Mouse (Mus musculus): ENCODE data around the gene Agbl1. TPM values are rescaled to one million over a fixed set of nuclear protein-coding genes. Genes with fewer than 3 reads are reported as not detected.
"Not testable (repeated sequence)": the region's sequence is repeated elsewhere in the genome, so short reads cannot be mapped to it uniquely, and the experiment has no call there.

Agbl1 gene
- polyA plus RNA-seq, 1 experiment from 2014 or later: 0.17 TPM

DNA sequence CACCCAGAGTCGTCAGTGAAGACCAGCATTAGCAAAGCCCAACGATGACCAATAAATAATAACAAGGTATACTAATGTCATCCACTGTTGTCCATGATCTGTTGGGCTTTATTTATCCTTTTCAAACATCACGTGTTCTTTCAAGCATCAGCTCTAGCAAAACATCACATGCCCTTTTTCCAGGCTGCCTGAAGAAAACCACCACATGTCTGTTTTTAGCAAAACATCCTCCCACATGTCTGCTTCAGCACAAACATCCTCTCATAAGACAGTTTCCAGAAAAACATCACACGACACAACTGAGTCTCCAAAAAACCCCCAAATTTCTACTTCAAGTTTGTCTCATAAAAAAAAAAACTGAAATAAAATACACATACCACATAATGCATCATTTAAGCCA lies 7.8 kb downstream of the Agbl1 start:
- ATAC-seq (ENCODE audit: insufficient read depth, low FRiP score, low TSS enrichment) (no peak), DNase-seq (ENCODE audit: low spot score) (no peak)
- Histone ChIP-seq H3K4me3 (ENCODE audit: low read depth, low read length) (no peak overlapping the region), H3K36me3 (ENCODE audit: control insufficient read depth, insufficient read depth, low read length) (no peaks in the 10 kb centered on the region), H3K9ac (ENCODE audit: low read length) (no peak overlapping the region), H3K4me2 (ENCODE audit: low read depth) (no peak overlapping the region), H3K27ac (ENCODE audit: low read depth, low read length) (no peak overlapping the region), H3K9me3 (ENCODE audit: control insufficient read depth, low read length) (no peaks in the 10 kb centered on the region), H3K4me1 (ENCODE audit: control insufficient read depth, insufficient read depth, low read length) (no peaks in the 10 kb centered on the region), H3K27me3 (ENCODE audit: control insufficient read depth, insufficient read depth, low read length) (no peaks in the 10 kb centered on the region)
- WGBS: 84% methylated on average over 4 of the region's 4 CpGs

- not testable (repeated sequence) for H3K27ac ChIP-seq (ENCODE audit: low read depth, low read length)
Measured at GRCm38 (mm10) chr7:76244839-76245238, 15.2 kb downstream of the Agbl1 start.

DNA sequence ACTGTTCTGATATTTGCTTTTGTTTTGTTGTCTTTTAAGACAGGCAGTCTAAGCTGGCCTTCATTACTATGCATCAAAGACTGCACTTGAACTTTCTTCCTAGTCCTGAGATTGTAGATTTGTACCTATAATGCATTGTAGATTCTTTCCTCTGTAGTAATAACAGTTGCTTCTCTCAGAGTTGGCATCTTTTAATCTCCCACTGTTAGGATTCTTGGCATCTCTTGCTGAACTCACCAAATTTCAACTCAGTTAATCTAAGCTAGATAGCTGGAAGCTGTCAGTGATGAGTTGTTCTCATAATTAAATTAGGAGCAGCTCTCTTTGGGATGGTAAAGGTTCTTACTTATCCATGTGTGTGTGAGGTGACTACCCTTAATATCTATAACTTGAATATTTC lies 45.4 kb downstream of the Agbl1 start:
- no peak overlapping the region for H3K4me3 ChIP-seq (ENCODE audit: low read depth, low read length)
- no peaks in the 10 kb centered on the region for H3K9me3 ChIP-seq (ENCODE audit: control insufficient read depth, low read length)
- no peak for ATAC-seq (ENCODE audit: insufficient read depth, low FRiP score, low TSS enrichment)
- H3K36me3 ChIP-seq (ENCODE audit: control insufficient read depth, insufficient read depth, low read length): no peaks in the 10 kb centered on the region
- no peaks in the 10 kb centered on the region for H3K4me1 ChIP-seq (ENCODE audit: control insufficient read depth, insufficient read depth, low read length)
- H3K27me3 ChIP-seq (ENCODE audit: control insufficient read depth, insufficient read depth, low read length): no peaks in the 10 kb centered on the region
- no peak overlapping the region for H3K9ac ChIP-seq (ENCODE audit: low read length)
- no peak overlapping the region for H3K4me2 ChIP-seq (ENCODE audit: low read depth)
- H3K27ac ChIP-seq (ENCODE audit: low read depth, low read length): no peak overlapping the region
- no peak for DNase-seq (ENCODE audit: low spot score)

More at GRCm38 (mm10) chr7:76244839-76245238, 15.2 kb downstream of the Agbl1 start:
- not testable (repeated sequence) for H3K9ac ChIP-seq (ENCODE audit: low read length); H3K27me3 ChIP-seq (ENCODE audit: control insufficient read depth, insufficient read depth, low read length); H3K4me1 ChIP-seq (ENCODE audit: control insufficient read depth, insufficient read depth, low read length); ATAC-seq (ENCODE audit: insufficient read depth, low FRiP score, low TSS enrichment); DNase-seq (ENCODE audit: low spot score); H3K4me2 ChIP-seq (ENCODE audit: low read depth); H3K4me3 ChIP-seq (ENCODE audit: low read depth, low read length); H3K36me3 ChIP-seq (ENCODE audit: control insufficient read depth, insufficient read depth, low read length); H3K9me3 ChIP-seq (ENCODE audit: control insufficient read depth, low read length)
- WGBS: 95% methylated on average over 15 of the region's 18 CpGs

DNA sequence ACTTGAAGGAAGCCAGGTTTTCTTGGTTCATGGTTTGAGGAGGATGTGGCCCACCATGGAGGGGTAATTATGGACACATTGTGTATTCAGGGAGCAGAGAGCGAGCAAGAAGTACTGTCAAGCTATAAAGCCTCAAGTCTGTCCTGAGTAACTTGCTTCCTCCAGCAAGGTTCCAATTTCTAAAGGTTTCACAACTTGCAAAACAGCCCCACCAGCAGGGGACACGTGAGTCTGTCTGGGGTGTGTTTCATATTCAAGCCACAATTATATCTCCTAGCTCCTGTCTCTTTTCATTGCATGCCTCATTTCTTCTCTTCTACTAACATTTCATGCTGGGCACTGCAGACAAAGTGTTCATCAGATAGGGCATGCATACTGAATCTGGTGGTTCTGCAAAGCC lies 53.1 kb downstream of the Agbl1 start:
- no peak overlapping the region for H3K27ac ChIP-seq (ENCODE audit: low read depth, low read length)
- H3K27me3 ChIP-seq (ENCODE audit: control insufficient read depth, insufficient read depth, low read length): no peaks in the 10 kb centered on the region
- no peaks in the 10 kb centered on the region for H3K4me1 ChIP-seq (ENCODE audit: control insufficient read depth, insufficient read depth, low read length)
- ATAC-seq (ENCODE audit: insufficient read depth, low FRiP score, low TSS enrichment) (no peak), DNase-seq (ENCODE audit: low spot score) (no peak)
- H3K9ac ChIP-seq (ENCODE audit: low read length): no peak overlapping the region
- 47% methylated on average over 2 of the region's 2 CpGs for WGBS
- no peaks in the 10 kb centered on the region for H3K9me3 ChIP-seq (ENCODE audit: control insufficient read depth, low read length)
- H3K4me2 ChIP-seq (ENCODE audit: low read depth): no peak overlapping the region
- H3K4me3 ChIP-seq (ENCODE audit: low read depth, low read length): no peak overlapping the region
- H3K36me3 ChIP-seq (ENCODE audit: control insufficient read depth, insufficient read depth, low read length): no peaks in the 10 kb centered on the region

GRCm38 (mm10) chr7:76287531-76287930 lies 57.8 kb downstream of the Agbl1 start:
- no peaks in the 10 kb centered on the region for H3K36me3 ChIP-seq (ENCODE audit: control insufficient read depth, insufficient read depth, low read length)
- H3K9me3 ChIP-seq (ENCODE audit: control insufficient read depth, low read length): no peaks in the 10 kb centered on the region
- H3K27me3 ChIP-seq (ENCODE audit: control insufficient read depth, insufficient read depth, low read length): no peaks in the 10 kb centered on the region
- ATAC-seq (ENCODE audit: insufficient read depth, low FRiP score, low TSS enrichment) (no peak), DNase-seq (ENCODE audit: low spot score) (no peak)
- H3K4me2 ChIP-seq (ENCODE audit: low read depth): no peak overlapping the region
- no peak overlapping the region for H3K9ac ChIP-seq (ENCODE audit: low read length)
- no peaks in the 10 kb centered on the region for H3K4me1 ChIP-seq (ENCODE audit: control insufficient read depth, insufficient read depth, low read length)
- no peak overlapping the region for H3K27ac ChIP-seq (ENCODE audit: low read depth, low read length)
- H3K4me3 ChIP-seq (ENCODE audit: low read depth, low read length): no peak overlapping the region
- WGBS: 84% methylated on average over 3 of the region's 3 CpGs

GRCm38 (mm10) chr7:76321866-76322553 lies 92.3 kb downstream of the Agbl1 start:
- no peak overlapping the region for H3K4me2 ChIP-seq (ENCODE audit: low read depth)
- H3K9ac ChIP-seq (ENCODE audit: low read length): no peak overlapping the region
- WGBS: 77% methylated on average over 4 of the region's 4 CpGs
- DNase-seq (ENCODE audit: low spot score) (no peak), ATAC-seq (ENCODE audit: insufficient read depth, low FRiP score, low TSS enrichment) (no peak)
- H3K27me3 ChIP-seq (ENCODE audit: control insufficient read depth, insufficient read depth, low read length): no peaks in the 10 kb centered on the region
- no peaks in the 10 kb centered on the region for H3K4me1 ChIP-seq (ENCODE audit: control insufficient read depth, insufficient read depth, low read length)
- H3K4me3 ChIP-seq (ENCODE audit: low read depth, low read length): no peak overlapping the region
- H3K27ac ChIP-seq (ENCODE audit: low read depth, low read length): no peak overlapping the region
- no peaks in the 10 kb centered on the region for H3K36me3 ChIP-seq (ENCODE audit: control insufficient read depth, insufficient read depth, low read length)
- H3K9me3 ChIP-seq (ENCODE audit: control insufficient read depth, low read length): no peaks in the 10 kb centered on the region

GRCm38 (mm10) chr7:76326091-76326490 lies 96.4 kb downstream of the Agbl1 start:
- H3K9ac ChIP-seq (ENCODE audit: low read length): no peak overlapping the region
- H3K9me3 ChIP-seq (ENCODE audit: control insufficient read depth, low read length): no peaks in the 10 kb centered on the region
- no peaks in the 10 kb centered on the region for H3K27me3 ChIP-seq (ENCODE audit: control insufficient read depth, insufficient read depth, low read length)
- no peaks in the 10 kb centered on the region for H3K4me1 ChIP-seq (ENCODE audit: control insufficient read depth, insufficient read depth, low read length)
- DNase-seq (ENCODE audit: low spot score): no peak
- ATAC-seq (ENCODE audit: insufficient read depth, low FRiP score, low TSS enrichment): no peak
- no peak overlapping the region for H3K27ac ChIP-seq (ENCODE audit: low read depth, low read length)
- no peak overlapping the region for H3K4me3 ChIP-seq (ENCODE audit: low read depth, low read length)
- 79% methylated on average over 2 of the region's 2 CpGs for WGBS
- no peaks in the 10 kb centered on the region for H3K36me3 ChIP-seq (ENCODE audit: control insufficient read depth, insufficient read depth, low read length)
- H3K4me2 ChIP-seq (ENCODE audit: low read depth): no peak overlapping the region

DNA sequence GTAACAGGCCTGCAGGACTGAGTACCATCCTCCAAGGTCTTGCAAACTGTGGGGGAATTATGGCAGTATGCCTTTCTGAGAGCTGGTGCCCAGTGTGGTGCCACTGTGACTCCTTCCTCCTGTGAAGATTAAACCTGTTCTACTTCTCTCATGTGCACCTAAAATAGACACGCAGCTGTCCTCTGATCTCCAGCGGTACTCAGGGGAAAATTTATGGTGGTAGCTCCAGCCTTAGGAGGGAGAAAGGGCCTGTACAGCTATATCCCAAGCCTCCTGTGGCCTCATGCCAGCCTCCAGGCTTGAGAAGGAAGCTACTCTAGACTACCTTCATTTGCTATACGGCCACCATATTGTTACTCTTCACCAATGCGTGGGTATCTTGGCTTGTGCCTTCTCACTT lies 109.6 kb downstream of the Agbl1 start:
- H3K9me3 ChIP-seq (ENCODE audit: control insufficient read depth, low read length): no peaks in the 10 kb centered on the region
- 93% methylated on average over 4 of the region's 4 CpGs for WGBS
- H3K4me2 ChIP-seq (ENCODE audit: low read depth): no peak overlapping the region
- no peak overlapping the region for H3K27ac ChIP-seq (ENCODE audit: low read depth, low read length)
- no peak for DNase-seq (ENCODE audit: low spot score)
- no peak overlapping the region for H3K4me3 ChIP-seq (ENCODE audit: low read depth, low read length)
- H3K27me3 ChIP-seq (ENCODE audit: control insufficient read depth, insufficient read depth, low read length): no peaks in the 10 kb centered on the region
- no peak overlapping the region for H3K9ac ChIP-seq (ENCODE audit: low read length)
- no peaks in the 10 kb centered on the region for H3K4me1 ChIP-seq (ENCODE audit: control insufficient read depth, insufficient read depth, low read length)
- H3K36me3 ChIP-seq (ENCODE audit: control insufficient read depth, insufficient read depth, low read length): no peaks in the 10 kb centered on the region
- no peak for ATAC-seq (ENCODE audit: insufficient read depth, low FRiP score, low TSS enrichment)

DNA sequence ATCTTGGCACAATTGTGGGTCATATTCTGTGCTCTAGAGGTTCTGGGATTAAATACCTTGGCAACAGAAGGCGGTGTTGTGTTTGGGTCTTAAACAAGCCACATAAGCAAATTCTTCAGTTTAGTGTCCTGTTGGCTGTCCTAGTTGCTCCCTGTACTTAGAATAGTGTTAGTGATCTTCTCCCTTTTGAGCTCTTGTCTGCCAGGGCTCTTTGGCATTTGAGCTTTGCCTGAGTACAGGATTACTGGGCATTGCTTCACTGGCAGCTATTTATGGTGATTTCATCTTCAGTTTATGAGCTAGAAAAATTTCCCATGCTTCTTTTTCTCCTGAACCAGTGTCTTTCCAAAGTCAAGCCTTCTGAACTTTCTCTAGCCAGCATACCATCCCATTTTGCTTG lies 111.9 kb downstream of the Agbl1 start:
- H3K27ac ChIP-seq (ENCODE audit: low read depth, low read length): no peak overlapping the region
- 97% methylated on average over 1 of the region's 1 CpGs for WGBS
- ATAC-seq (ENCODE audit: insufficient read depth, low FRiP score, low TSS enrichment) (no peak), DNase-seq (ENCODE audit: low spot score) (no peak)
- no peak overlapping the region for H3K4me2 ChIP-seq (ENCODE audit: low read depth)
- no peaks in the 10 kb centered on the region for H3K9me3 ChIP-seq (ENCODE audit: control insufficient read depth, low read length)
- H3K4me1 ChIP-seq (ENCODE audit: control insufficient read depth, insufficient read depth, low read length): no peaks in the 10 kb centered on the region
- H3K9ac ChIP-seq (ENCODE audit: low read length): no peak overlapping the region
- no peak overlapping the region for H3K4me3 ChIP-seq (ENCODE audit: low read depth, low read length)
- H3K27me3 ChIP-seq (ENCODE audit: control insufficient read depth, insufficient read depth, low read length): no peaks in the 10 kb centered on the region
- no peaks in the 10 kb centered on the region for H3K36me3 ChIP-seq (ENCODE audit: control insufficient read depth, insufficient read depth, low read length)
